Mouse (Mus musculus) MEL (cell line): ENCODE data around the gene Bmp2k.

Experiments
- CTCF ChIP-seq, 3 experiments: IDR thresholded peaks in 2 of 3; conservative IDR thresholded peaks in 1 of 3; 2 replicates each; pipeline ENCODE4 v1.5.1; 2011 to 2012; ENCODE audit warnings: low read length in 3 of 3, low read depth in 2 of 3, mild to moderate bottlenecking in 2 of 3, improper control_type of control experiment in 1 of 3, inconsistent platforms in 1 of 3, mixed read lengths in 1 of 3, moderate library complexity in 1 of 3; ENCODE audit not compliant: control insufficient read depth in 1 of 3, insufficient read depth in 1 of 3, poor library complexity in 1 of 3, severe bottlenecking in 1 of 3
- GABPA ChIP-seq: IDR thresholded peaks from 2 replicates; pipeline ENCODE4 v1.6.1; 2012; ENCODE audit warnings: low read depth, mild to moderate bottlenecking, inconsistent platforms, low read length, improper control_type of control experiment, moderate library complexity
- POLR2A ChIP-seq, 2 experiments: IDR thresholded peaks; 2 replicates each; pipeline ENCODE4 v1.6.1; 2011 to 2012; ENCODE audit warnings: low read length in 2 of 2, mild to moderate bottlenecking in 2 of 2, control low read depth in 1 of 2, improper control_type of control experiment in 1 of 2, low read depth in 1 of 2, moderate library complexity in 1 of 2; ENCODE audit not compliant: control insufficient read depth in 1 of 2, insufficient read depth in 1 of 2, poor library complexity in 1 of 2
- POLR2AphosphoS2 ChIP-seq: IDR thresholded peaks from 2 replicates; pipeline ENCODE4 v1.6.1; 2011; ENCODE audit warnings: low read length, improper control_type of control experiment
- SIN3A ChIP-seq: IDR thresholded peaks from 2 replicates; pipeline ENCODE4 v1.6.1; 2012; ENCODE audit warnings: low read length, improper control_type of control experiment, inconsistent platforms
- USF2 ChIP-seq, 2 experiments: IDR thresholded peaks; 2 replicates each; pipeline ENCODE4 v1.6.1; 2011 to 2012; ENCODE audit warnings: improper control_type of control experiment in 2 of 2, low read length in 2 of 2, borderline replicate concordance in 1 of 2, inconsistent platforms in 1 of 2, low read depth in 1 of 2, mild to moderate bottlenecking in 1 of 2; ENCODE audit not compliant: insufficient read depth in 1 of 2
- ZNF384 ChIP-seq: IDR thresholded peaks from 2 replicates; pipeline ENCODE4 v1.6.1; 2012; ENCODE audit warnings: low read depth, mild to moderate bottlenecking, inconsistent platforms, low read length, improper control_type of control experiment

DNA sequence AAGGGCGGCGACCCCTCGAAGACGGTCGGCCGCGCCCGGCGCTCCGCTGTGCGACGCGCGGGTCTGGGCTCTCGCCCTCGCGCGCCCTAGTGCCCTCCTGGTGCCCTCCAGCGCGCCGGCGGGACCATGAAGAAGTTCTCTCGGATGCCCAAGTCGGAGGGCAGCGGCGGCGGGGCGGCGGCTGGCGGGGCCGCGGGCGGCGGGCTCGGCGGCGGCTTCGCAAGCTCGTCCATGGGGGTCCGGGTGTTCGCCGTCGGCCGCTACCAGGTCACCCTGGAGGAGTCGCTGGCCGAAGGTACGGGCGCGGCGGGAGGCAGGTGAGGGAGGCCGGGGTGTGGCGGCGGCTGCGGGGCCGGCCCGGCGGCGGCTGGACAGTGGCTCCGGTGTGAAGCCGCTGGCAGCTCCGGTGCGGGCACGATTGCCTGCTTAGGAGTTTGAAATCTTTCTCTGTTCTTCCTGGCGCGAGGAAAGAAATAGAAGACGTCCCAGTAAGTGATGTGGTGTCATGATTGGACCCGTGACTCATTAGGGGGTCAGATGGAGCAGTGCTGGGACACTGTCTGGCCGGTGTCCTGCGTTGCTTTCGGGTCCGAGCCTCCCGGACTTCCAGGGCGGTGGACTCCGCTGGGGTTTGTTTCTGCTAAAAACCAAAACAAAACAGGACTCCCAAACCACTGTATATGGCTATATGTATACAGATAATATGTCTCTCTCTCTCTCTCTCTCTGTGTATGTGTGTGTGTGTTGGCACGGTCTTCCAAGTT, 495 bp downstream of the Bmp2k start:
- TF ChIP-seq USF2 (IDR thresholded peaks at IDR 0.05; ENCODE audit: borderline replicate concordance in 1 of 2, insufficient read depth in 1 of 2, low read depth in 1 of 2, low read length in 2 of 2) (no peak), CTCF (IDR thresholded peaks at IDR 0.05 in 2 of 3, conservative IDR thresholded peaks at IDR 0.05 in 1 of 3; ENCODE audit: control insufficient read depth in 1 of 3, insufficient read depth in 1 of 3, low read depth in 2 of 3, low read length in 3 of 3, poor library complexity in 1 of 3, severe bottlenecking in 1 of 3) (no peak), POLR2A (IDR thresholded peaks at IDR 0.05; ENCODE audit: control insufficient read depth in 1 of 2, insufficient read depth in 1 of 2, low read depth in 1 of 2, low read length in 2 of 2, poor library complexity in 1 of 2) (peak; percentile 4 to 57; a peak in 1 of 4 replicates), SIN3A (peak; percentile 93), POLR2AphosphoS2 (no peak), ZNF384 (no peak), GABPA (no peak)
